8 mouse cellular contexts compared by ENCODE assay signal in the genomic region with DNA sequence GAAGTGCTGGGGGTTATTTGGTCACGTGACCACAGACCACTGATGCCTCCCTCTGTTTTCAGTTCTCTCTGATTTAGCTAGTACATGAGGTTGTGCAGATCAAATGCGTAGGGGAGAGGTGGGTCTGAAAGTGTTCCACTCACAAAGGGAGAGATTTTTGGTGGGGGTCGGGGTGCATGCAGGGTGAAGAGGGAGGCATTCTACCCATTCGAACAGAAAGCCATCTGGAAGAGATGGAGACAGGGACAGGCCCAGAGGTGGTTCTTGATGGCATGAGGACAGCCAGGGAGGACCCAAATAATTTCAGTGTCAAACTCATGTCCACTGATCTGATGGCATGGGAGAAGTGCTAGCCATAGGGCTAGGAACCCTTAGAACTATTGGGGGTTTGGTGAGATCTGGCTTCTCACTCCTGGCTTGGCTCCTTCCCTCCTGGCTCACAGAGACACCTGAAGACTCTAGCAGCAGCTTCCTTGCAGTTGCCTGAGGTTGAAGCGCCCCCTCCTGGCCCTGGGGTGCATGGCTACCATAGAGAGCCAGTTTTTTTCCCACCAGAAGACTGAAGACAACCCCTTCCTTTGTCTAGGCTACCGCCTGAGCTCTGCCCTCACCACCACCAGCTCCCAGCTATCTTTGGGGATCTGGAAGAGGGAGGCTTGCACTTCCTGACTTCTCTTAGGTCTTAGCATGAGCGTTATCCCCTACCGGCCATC.
DNase-seq lines count a peak whose midpoint lies in the region; ATAC-seq and TF ChIP-seq lines count a peak whose summit lies in the region.

No protein-coding gene starts in this region.

- WGBS in hindbrain, embryonic 13.5 days = 38% methylated on average over 8 of the region's 8 CpGs

- peak; percentile 60 for ATAC-seq in Patski
- ATAC-seq in frontal cortex, adult (ENCODE audit: low TSS enrichment) = peak; percentile 86
- ATAC-seq in hindbrain, embryonic 13.5 days (ENCODE audit: low FRiP score) = peak; percentile 58

- TF ChIP-seq CTCF in Patski (IDR thresholded peaks at IDR 0.05) = peak; percentile 90

- DNase-seq in Patski (ENCODE audit: low read depth, low spot score) = peak; percentile 2
- peak; percentile 41 for DNase-seq in cerebellum, adult 9-10 months
- peak; percentile 79 to 80 for DNase-seq in layer of hippocampus, postnatal 14 days (ENCODE audit: low spot score in 2 of 2)
- DNase-seq in lung, postnatal 4 days = peak; percentile 55 to 67
- peak; percentile 83 for DNase-seq in right cerebral cortex, postnatal 14 days
- DNase-seq in urinary bladder, postnatal 36 days (ENCODE audit: low spot score in 2 of 2) = peak; percentile 35 to 40

- no peak overlapping the region for H3K9ac ChIP-seq in hindbrain, embryonic 13.5 days

- no peaks in the 10 kb centered on the region for H3K36me3 ChIP-seq in hindbrain, embryonic 13.5 days

- no peak overlapping the region for H3K27ac ChIP-seq in hindbrain, embryonic 13.5 days

- POLR2A ChIA-PET in Patski (lab: Charles Lee) = no interaction called here

- CTCF ChIA-PET in Patski (lab: Charles Lee) = interaction anchor here (0.6 to 3.3 kb wide), 5 partner anchors 9 to 248 kb away, joined by 3 to 12 read pairs (median 4); no protein-coding TSS in a partner anchor

- H3K27me3 ChIP-seq in Patski = no peaks in the 10 kb centered on the region
- no peaks in the 10 kb centered on the region for H3K27me3 ChIP-seq in hindbrain, embryonic 13.5 days

- no peaks in the 10 kb centered on the region for H3K9me3 ChIP-seq in hindbrain, embryonic 13.5 days

- in situ Hi-C loops in Patski (cut with MboI; ENCODE audit: low pct_unique_long_range_greater_than_20kb) = loop anchor here (25.0 kb wide), 1 partner anchor 1589 kb away; no protein-coding TSS in a partner anchor

- H3K4me2 ChIP-seq in hindbrain, embryonic 13.5 days = no peak overlapping the region

- no peaks in the 10 kb centered on the region for H3K4me1 ChIP-seq in hindbrain, embryonic 13.5 days (replicated peaks)

- H3K4me3 ChIP-seq in hindbrain, embryonic 13.5 days = no peak overlapping the region

Comparison
In these comparisons a context has a peak if more than half of its experiments do, and no peak if none do; other contexts are left out.
1. DNase-seq: peak in every context shown above with its lines; median percentile 83 in right cerebral cortex, postnatal 14 days; 80 in layer of hippocampus, postnatal 14 days; 61 in lung, postnatal 4 days; 41 in cerebellum, adult 9-10 months; 38 in urinary bladder, postnatal 36 days; 2 in Patski.